Mouse (Mus musculus) induced T-regulatory cell, adult 2 months (primary cell): ENCODE data around the gene Acat1.
A peak's percentile ranks its signal among the peaks of the same experiment; 100 is the strongest.

Source experiments
- DNase-seq: peaks from one replicate; pipeline ENCODE4 v3.0.0-alpha.2; 2012; ENCODE audit warnings: low read depth

The Acat1 gene

GRCm38 (mm10) chr9:53609968-53610781, at the start of gene Acat1:
TSS of gene Acat1 (minus strand) at chr9:53610382.
- peak; percentile 92 for DNase-seq

- peak; percentile 63 for DNase-seq
Observed at GRCm38 (mm10) chr9:53634796-53635195, 24.6 kb upstream of the Acat1 start.

GRCm38 (mm10) chr9:53615246-53615645, 5.1 kb upstream of the Acat1 start:
- no peak for DNase-seq

- no peak for DNase-seq
Observed at GRCm38 (mm10) chr9:53614286-53614685, 4.1 kb upstream of the Acat1 start.

- DNase-seq = no peak
Observed at GRCm38 (mm10) chr9:53609306-53609967, 745 bp downstream of the Acat1 start.

- DNase-seq = no peak
Observed at GRCm38 (mm10) chr9:53607816-53608215, 2.4 kb downstream of the Acat1 start.

GRCm38 (mm10) chr9:53607192-53607591, 3.0 kb downstream of the Acat1 start:
- no peak for DNase-seq

GRCm38 (mm10) chr9:53604954-53605353, 5.2 kb downstream of the Acat1 start:
- no peak for DNase-seq

GRCm38 (mm10) chr9:53603849-53604248, 6.3 kb downstream of the Acat1 start:
- DNase-seq = no peak

GRCm38 (mm10) chr9:53603384-53603783, 6.8 kb downstream of the Acat1 start:
- peak; percentile 77 for DNase-seq

- no peak for DNase-seq
Observed at GRCm38 (mm10) chr9:53601541-53601940, 8.6 kb downstream of the Acat1 start.

- no peak for DNase-seq
Observed at GRCm38 (mm10) chr9:53598631-53599030, 11.6 kb downstream of the Acat1 start.

- DNase-seq = no peak
Observed at GRCm38 (mm10) chr9:53596971-53597600, 13.1 kb downstream of the Acat1 start.

- DNase-seq = peak; percentile 84
Observed at GRCm38 (mm10) chr9:53594764-53595163, 15.4 kb downstream of the Acat1 start.

- DNase-seq = no peak
Observed at GRCm38 (mm10) chr9:53581870-53582269, 28.3 kb downstream of the Acat1 start.

- DNase-seq = no peak
Observed at GRCm38 (mm10) chr9:53575721-53576120, 34.5 kb downstream of the Acat1 start.

GRCm38 (mm10) chr9:53572516-53573307, 37.5 kb downstream of the Acat1 start:
- DNase-seq = no peak

- no peak for DNase-seq
Observed at GRCm38 (mm10) chr9:53570662-53571061, 39.5 kb downstream of the Acat1 start.

GRCm38 (mm10) chr9:53537336-53537965, 72.7 kb downstream of the Acat1 start:
- DNase-seq = peak; percentile 47

- DNase-seq = peak; percentile 100
Observed at GRCm38 (mm10) chr9:53536558-53537320, 73.4 kb downstream of the Acat1 start, which contains the start of the genes Atm and Npat. TSS of gene Atm (minus strand) at chr9:53536740. TSS of gene Npat (plus strand) at chr9:53537047.
